Mouse (Mus musculus) stomach, postnatal 0 days (tissue): Measurements from ENCODE around the gene Icos.

Source experiments
- CTCF ChIP-seq: IDR thresholded peaks from 2 replicates; pipeline ENCODE4 v1.5.1; 2016; ENCODE audit warnings: antibody characterized with exemption, low read depth, mild to moderate bottlenecking, moderate library complexity
- EP300 ChIP-seq: optimal IDR thresholded peaks from 2 replicates; pipeline ENCODE3; 2016; ENCODE audit warnings: antibody characterized with exemption

DNA sequence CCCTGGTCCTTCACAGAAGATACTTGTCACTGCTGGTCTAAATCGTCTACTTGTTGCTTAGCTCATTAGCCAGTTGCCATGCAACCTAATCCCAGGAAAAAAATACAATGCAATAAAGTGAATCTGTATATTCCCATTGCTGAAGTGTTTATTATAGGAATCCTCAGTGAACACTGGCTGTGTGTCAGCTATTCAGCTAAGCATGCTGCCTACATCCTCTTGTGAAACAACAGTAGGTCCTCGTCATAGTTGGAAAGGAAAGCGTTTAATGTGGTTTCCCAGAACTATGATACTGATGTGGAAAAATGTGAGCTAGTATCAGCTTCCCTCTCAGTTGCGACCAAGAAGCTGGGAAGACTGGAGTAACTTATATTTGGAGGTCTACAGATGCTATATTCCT lies 60.5 kb downstream of the Icos start:
- no peak for TF ChIP-seq CTCF
- no peak for TF ChIP-seq EP300
